Mouse (Mus musculus) megakaryocyte-erythroid progenitor cell, adult 5-6 weeks (primary cell): ENCODE data around the gene 4930452B06Rik. TPM values are rescaled to one million over a fixed set of nuclear protein-coding genes. Genes with fewer than 3 reads are reported as not detected.

Experiments
- ATAC-seq: replicated peaks from 2 replicates; pipeline ENCODE4 v1.8.0; 2016; ENCODE audit warnings: mild to moderate bottlenecking, inconsistent platforms; ENCODE audit not compliant: severe bottlenecking, poor library complexity, low FRiP score, low TSS enrichment
- total RNA-seq, 2 experiments: library from RNA; stranded (forward) in 1 of 2; stranded (reverse) in 1 of 2; fragments of 200-1000, 215-1000 nt in 1 of 2; fragments of >200 nt in 1 of 2; fragmentation: Nextera tagmentation in 1 of 2; gene quantifications; 2 replicates each; pipeline ENCODE4 v1.2.3; 2014 to 2017

The 4930452B06Rik gene
- total RNA-seq, 2 experiments from 2014 or later = not detected

DNA sequence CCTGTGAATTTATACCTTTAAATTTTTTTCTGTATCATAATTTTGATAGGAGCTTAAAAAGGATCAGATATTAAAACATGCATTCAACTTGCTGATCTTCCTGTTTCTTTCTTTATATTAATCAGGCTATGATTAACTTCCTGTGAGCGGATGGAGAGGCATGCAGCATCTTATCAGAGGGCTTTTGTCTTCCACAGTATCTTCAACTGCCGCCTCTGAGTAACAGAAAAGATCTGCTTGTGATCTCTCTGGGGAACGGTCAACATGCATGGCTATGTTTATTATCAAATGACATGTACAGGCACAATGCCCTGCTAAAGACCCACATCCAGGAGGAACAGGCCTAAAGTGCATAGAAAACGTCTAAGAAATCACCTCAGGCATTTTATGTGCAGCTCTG is 116.9 kb downstream of the 4930452B06Rik start:
- no peak for ATAC-seq

DNA sequence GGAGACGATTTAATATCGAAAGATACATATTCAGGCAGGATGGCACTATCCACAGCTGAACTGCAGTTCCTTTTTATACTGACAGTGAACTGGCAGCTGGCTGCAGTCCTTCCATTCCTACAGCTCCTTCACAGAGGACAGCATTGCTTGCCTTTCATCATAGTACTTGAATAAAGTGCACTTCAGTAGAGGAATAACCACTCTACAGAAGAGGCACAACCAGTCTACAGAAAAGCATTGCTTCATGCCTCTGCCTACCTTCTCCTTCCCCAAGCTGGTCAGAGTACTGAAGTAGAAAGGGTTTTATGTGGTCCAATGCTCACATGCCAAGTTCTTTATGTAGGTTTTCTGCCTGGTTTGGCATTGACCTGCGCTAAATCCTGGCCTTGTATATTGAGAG is 130.0 kb downstream of the 4930452B06Rik start:
- no peak for ATAC-seq

DNA sequence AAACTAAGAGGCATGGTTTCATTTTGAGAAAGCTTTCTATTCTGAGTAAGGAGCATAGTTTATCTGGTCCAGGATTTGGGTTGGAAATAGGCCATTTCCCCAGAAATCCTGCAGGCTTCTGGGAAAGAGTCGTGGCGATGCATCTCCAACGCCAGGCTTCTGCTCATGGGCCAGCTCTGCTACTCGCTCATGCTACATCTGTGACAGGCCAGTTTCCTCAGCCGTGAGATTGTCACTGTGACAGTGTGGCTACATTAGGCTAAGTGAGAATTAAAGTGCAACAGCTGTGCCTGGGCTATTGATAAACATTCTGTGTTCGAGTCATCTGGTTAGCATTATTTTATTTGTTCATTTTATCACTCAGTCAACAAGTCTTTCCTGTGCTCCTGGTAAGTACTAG is 140.8 kb downstream of the 4930452B06Rik start:
- no peak for ATAC-seq

DNA sequence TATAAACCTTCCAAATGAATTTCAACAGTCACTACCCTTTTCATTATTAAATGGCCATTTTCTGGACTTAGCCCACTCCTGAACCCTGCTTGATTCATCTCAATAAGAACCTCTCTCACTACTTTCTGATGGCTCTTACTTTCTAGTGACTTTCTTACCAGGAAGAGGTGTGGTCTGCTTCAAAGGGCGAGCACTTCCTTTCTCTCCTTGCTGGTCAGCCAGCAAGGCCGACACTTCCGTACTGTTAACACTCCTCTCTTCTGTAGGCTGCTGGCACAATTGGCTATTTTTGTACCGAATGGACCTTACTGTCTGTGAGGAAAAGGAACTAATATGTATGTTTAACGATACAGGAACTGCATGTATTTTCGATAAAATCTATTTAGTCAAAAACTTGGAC is 148.4 kb downstream of the 4930452B06Rik start:
- no peak for ATAC-seq

DNA sequence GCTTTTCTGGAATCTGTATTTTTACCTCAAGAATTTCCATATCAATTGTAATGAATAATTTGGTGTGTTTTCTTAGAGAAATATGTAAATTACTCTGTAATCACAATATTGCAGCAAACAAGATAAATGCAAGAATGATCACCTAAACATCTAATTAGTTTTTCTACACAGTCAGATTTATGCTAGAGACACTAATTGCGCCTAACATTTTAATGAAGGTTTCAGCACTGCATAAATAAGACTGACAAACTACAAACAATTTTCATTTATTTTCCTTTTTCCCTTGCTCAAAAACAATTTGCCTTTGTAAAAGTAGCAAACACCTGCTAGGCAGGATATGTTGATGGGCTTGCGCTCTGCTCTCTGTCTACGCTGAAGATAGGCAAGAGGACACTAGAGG is 152.0 kb downstream of the 4930452B06Rik start:
- ATAC-seq = no peak

DNA sequence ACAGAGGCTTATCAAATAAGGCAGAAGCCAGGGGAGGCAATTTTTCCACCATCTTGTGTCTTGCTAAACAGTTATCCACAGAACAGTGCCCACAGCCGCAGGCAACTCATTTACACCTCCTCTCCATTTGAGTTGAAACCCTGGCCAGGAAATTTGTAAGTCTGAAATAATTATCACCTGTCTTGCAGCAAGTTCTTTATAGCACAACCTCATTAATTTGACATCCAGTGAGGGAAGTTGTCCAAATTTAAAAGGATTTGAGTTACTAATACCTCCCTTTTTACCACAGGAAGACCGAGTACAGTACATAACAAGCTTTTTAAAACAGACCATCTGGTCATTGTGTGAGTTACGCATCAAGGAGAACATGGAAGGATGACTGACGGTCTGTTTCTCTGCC is 154.8 kb downstream of the 4930452B06Rik start:
- ATAC-seq = no peak

DNA sequence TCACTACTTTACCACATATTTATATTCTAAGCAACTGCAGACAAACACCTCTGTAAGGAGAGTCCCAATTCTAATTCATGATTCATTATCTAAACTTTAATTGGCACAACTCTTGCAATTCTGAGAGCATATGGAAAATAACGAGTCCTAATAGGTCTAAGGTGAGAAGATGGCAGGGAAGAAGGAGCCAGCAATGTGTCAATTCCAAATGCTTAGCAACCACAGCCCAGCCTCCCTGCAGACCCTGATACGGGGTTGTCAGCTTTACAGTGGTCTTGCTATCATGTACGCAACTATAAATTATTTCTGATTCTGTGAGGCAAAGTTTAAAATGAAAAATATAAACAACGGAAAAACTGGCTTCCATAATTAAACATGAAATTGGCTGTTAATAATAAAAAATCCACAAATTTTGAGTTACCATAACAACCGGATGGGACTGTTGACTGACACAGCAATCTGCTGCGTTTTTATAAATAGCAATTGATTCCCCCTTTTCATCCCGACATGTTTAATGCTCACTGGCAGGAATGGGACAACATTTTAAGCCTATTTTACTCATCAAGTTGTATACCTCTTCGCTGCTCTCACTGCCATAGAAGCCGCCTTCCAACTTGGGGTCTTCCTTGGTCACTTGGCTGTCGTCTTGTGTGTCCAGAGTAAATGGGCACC is 155.6 kb downstream of the 4930452B06Rik start:
- no peak for ATAC-seq

DNA sequence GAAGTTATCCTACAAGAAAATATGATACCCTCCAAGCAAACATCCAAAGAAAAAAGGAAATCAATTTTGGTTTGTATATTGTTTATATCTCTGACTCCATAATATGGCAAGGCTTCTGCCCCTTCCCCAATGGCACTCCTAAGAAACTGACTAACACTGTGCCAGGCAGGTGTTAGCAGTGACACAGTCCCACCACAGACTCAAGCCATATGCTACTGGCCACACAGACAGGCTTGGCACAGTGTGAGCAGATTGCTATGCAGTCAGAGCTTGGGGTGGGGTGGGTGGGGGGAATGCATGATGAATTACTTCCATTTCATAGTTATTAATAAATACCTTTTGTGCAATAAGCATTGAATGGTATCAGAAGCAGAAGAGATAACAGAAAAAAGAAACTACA is 157.4 kb downstream of the 4930452B06Rik start:
- no peak for ATAC-seq

DNA sequence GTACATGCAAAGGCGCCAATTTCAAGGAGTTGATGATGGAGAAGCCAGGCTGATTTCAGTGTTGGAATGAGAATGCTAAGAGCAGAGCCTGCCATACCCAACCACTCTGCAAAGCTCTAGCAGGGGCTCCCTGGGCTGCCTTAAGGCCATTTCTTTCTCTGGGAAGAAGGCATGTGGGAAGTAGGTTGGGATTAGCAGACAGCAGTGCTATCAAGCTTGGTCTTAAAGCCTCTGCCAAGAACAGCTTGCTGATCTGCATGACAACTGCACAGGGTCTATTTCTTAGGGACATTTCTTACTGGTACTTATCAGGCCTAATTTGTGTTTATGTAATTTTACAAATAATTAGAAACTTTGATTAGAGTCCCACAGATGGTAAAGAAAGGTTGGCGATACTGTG is 161.8 kb downstream of the 4930452B06Rik start:
- ATAC-seq = no peak

DNA sequence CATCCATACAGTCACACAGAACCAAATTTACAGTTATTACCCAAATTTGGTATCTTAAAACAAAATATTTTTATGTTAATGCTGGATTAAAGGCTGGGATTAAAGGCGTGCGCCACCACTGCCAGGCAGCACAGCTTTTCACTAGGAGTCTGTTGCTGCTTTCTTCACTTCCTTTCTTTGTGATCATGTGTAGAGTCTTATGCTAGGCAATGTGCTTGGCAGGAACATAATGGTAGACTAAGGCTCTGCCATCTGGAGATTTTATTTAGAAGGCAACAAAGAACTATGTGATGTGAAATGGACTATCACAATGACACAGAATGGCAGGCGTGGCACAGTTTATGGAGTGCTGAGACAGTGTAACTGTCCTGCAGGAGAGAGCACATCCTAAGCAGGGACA is 162.7 kb downstream of the 4930452B06Rik start:
- no peak for ATAC-seq

DNA sequence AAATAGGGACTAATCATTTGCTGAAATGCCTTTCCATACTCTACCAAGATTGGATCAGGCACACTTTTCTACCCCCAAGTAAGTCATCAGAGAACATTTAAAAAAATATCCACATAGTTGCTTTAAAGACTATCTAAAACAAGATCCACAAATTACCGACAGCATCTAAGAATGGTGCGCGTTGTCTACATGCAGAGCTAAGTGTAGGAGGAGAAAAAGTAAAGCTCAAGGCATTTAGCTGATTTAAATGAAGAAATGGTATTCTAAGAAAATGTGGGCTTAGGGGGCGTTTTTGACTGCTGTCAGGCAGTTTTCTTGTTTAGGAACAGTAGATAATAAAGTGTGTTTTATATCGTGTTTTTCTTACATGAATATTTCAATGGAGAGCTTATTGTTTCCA is 163.5 kb downstream of the 4930452B06Rik start:
- ATAC-seq = no peak

DNA sequence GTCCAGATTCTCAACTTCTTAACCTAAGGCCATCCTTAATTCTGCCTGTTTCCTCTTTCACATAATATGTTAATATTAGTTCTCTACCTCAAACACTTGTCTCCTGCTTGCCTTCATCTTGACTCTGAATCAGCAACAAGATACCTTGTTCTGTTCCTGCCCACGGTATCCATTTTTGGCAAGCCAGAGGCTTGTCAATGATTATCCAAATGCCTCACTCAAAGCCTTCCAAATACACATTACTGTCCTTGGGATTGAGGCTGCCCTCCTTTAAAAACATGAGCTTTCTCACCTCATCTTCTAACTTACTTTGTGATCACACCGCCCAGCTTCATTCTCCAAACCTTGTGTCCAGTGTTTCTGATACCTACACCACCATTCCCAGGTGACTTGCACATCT is 170.3 kb downstream of the 4930452B06Rik start:
- ATAC-seq = no peak

DNA sequence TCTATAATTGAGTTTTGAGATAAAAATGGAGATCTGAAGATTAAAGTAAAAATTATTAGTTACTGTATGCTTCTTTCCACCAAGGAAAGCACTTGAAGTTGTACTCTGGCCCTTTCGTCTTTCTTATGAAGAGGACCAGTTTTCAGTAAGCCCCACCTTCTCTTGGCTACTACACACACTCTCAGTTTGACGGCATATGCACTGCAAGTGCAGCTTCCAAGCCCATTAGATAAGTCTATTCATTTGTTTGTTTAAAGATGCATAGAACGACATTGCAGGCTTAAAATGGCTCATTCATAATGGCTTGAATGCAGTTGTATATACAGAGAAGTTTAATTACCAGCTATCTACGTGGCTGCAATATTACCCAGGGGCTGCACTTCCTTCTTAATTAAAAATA is 171.1 kb downstream of the 4930452B06Rik start:
- no peak for ATAC-seq

DNA sequence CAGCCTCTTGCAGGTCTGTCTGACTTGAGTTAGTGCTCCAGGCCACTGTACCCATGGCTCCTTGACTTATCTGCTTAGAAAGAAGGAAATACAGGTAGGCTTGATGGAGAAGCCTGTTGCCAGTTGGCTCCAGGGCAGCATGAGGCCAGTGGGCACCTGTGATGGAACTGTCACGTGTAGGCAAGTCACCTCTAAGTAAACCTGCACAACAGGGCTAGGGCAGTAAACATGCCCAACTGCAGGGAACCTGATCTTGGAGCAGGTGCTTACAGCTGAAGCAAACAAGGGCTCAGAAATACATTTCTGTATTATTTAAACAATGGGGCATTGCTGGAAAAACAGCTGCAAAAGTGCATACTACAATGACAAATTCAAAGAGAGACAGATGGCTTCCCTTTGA is 171.8 kb downstream of the 4930452B06Rik start:
- ATAC-seq = no peak

DNA sequence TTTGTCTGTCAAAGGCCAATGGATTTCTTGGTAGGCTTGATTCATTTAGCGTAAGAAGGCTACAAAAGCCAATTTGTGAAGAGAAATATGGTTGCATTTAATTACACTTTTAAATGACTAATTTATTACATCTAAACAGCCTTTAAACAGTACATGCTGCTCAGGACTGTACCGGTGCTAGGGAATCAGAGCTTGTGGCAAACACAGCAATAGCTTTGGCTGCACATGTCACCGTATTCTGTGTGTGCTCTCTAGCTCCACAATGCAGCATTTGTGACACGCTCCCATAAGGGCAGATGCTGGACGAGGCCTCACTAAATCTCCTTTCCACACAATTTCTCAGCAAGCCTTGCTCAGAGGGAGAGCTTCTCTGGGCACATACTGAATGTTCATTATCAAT is 187.9 kb downstream of the 4930452B06Rik start:
- ATAC-seq = no peak

DNA sequence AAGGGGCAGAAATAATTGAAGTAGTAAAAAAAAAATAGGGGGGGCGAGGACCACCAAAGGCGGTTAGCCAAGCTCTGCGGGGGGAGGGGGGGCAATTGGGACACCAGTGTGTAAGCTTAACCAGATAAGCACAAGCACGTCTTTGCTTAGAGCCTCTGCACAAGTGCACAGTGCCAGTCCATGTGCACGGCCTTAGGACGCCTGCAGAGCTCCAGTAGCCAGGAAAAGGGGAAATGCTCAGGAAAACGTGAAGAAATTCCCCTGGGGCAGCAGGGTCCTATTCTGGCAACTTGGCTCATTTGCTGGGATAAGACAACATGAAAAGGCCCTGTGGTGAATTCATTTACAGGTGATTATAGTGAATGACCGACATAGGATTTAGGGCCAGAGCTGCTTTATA is 188.7 kb downstream of the 4930452B06Rik start:
- no peak for ATAC-seq

DNA sequence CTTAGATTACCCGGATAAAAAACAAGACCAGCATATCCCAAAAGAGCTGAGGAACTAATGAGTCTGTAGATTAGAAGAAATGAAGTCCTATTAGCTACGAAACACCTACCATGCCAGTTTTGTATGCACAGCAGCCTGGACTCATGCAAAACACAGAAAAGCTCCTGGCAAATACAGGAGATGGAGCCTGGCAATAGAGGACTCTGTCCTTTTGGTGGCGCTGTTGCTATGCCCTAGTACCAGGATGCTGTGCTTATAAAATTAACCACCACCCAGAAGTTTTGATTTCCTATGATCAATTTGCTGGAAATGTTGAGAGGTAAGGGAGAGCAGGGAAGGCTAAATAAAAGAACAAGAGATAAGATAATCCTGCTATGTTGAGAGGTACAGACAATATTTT is 189.4 kb downstream of the 4930452B06Rik start:
- no peak for ATAC-seq

DNA sequence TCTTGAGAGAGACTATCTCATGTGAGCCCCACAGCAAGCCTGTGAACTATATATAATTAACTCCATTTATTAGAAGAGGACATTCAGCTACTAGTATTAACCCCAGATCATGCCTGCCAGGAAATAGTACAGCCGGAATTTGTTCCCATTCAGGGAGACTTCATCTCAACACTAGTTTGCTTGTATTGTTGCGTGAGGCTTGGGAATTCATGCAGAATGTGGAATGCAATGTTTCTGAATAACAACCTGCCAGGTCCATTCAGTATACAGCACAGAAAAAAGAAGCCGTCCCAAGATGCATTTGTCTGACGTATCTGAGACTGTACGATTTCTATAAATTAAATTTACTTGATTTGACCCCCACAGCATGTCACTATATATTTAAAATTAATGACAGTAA is 190.2 kb downstream of the 4930452B06Rik start:
- ATAC-seq = no peak

DNA sequence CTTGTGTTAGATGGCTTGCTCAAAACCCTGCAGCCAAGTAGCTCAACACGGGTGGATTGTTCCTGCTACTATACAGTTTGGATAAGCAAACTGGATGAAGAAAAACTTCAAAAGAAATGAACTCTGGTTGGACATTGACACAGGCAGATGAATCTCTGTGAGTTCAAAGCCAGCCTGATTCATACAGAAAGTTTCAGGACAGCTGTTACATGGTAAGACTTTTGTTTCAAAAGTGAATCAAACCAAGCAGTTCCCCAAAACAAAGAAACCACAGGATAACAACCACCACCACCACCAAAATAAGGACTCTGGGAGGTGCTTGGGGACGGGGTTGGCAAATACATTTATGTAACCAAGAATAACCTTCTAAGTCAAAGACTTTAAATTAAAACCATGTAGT is 193.2 kb downstream of the 4930452B06Rik start:
- ATAC-seq = no peak

DNA sequence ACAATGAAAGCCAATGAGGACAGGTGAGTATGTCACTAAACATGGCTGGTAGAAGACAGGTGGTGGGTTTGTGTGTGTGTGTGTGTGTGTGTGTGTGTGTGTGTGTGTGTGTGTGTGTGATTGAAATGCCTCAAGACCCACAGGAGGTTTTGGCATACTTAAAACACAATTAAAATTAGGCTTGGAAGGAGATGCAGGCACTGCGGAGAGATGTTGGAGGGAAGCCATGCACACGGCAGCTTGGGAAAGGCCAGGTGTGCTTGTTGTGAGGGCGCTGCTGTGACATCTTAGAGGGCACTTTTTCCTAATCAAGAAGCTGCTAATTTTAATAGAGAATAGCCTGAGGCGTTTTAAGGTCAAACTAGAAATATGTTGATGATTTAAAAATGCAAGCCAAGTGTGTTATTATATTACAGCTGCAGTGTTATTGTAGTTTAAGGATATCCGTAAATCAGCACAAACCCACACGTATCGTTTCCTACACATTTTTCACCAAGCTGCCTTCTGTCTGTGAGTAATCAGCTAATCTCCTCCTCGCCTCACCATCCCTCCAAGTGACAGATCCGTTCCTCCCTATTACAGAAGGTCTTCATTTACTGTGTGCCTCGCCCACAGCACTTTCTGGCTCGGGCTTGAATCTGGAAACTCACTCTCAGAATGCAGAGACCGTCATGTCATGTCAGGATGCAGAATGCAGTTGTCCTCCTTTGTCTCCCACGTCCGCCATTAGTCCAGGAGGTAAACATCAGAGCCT is 201.5 kb downstream of the 4930452B06Rik start:
- no peak for ATAC-seq

DNA sequence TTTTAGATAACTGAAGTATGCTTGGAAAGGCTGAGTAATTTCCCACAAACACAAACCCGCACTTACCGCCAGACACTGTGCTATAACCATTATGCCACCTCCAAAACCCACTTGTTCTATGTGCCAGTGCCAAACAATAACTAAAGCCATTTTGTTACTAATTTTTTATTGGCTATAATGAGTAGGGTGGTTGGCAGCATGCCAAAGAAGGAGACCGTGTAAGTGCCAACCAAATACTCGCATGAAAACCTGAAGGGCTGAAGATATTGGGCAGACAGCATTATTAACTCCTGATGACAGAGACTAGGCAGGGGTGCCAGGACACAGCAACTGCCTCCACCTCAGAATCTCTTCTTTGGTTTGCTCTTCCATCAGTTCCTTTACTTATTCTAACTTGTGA is 203.1 kb downstream of the 4930452B06Rik start:
- ATAC-seq = no peak
